Mouse (Mus musculus) spleen, adult 2 months (tissue): ENCODE data around the gene Triap1. TPM values are rescaled to one million over a fixed set of nuclear protein-coding genes. Genes with fewer than 3 reads are reported as not detected.

ENCODE experiments used
- DNase-seq, 2 experiments: peaks; one replicate each; pipeline versions ENCODE4 v3.0.0 to v3.0.0-alpha.2; 2012 to 2021; ENCODE audit warnings: low spot score in 2 of 2, low read depth in 1 of 2
- H3K27ac ChIP-seq: fragments of 200-500 bp; 2 replicates; pipeline ENCODE4 v1.5.1; 2012; ENCODE audit warnings: low read length, inconsistent platforms; ENCODE audit not compliant: insufficient read depth
- H3K27me3 ChIP-seq: fragments of 200-500 bp; 2 replicates; pipeline ENCODE4 v1.6.1; 2012; ENCODE audit warnings: mild to moderate bottlenecking, moderate library complexity, low read length, inconsistent platforms; ENCODE audit not compliant: control insufficient read depth, insufficient read depth
- H3K36me3 ChIP-seq: fragments of 200-500 bp; 2 replicates; pipeline ENCODE4 v1.6.1; 2012; ENCODE audit warnings: mild to moderate bottlenecking, low read length, inconsistent platforms; ENCODE audit not compliant: control insufficient read depth, insufficient read depth
- H3K4me1 ChIP-seq: fragments of 200-500 bp; 2 replicates; pipeline ENCODE4 v1.6.1; 2011; ENCODE audit warnings: inconsistent platforms; ENCODE audit not compliant: control insufficient read depth, insufficient read depth, insufficient read length
- H3K4me3 ChIP-seq: fragments of 200-500 bp; 2 replicates; pipeline ENCODE4 v1.5.1; 2011; ENCODE audit warnings: mild to moderate bottlenecking, inconsistent platforms; ENCODE audit not compliant: insufficient read depth, insufficient read length; ENCODE audit errors: extremely low read depth
- CTCF ChIP-seq: fragments of 200-500 bp; IDR thresholded peaks from 2 replicates; pipeline ENCODE4 v1.5.1; 2011; ENCODE audit warnings: mild to moderate bottlenecking, inconsistent platforms; ENCODE audit not compliant: insufficient read depth, insufficient read length, insufficient replicate concordance; ENCODE audit errors: extremely low read depth
- POLR2A ChIP-seq: fragments of 200-500 bp; IDR thresholded peaks from 2 replicates; pipeline ENCODE4 v1.6.1; 2011; ENCODE audit warnings: low read depth, low read length, inconsistent platforms
- WGBS: fragments of 180-500 bp; shearing (Covaris S2); methylation state at CpG from one replicate; pipeline ENCODE4 v1.1.7; 2018; 5-methylcytosine and 5-hydroxymethylcytosine counted together
- polyA plus RNA-seq: library from polyadenylated mRNA; depleted of rRNA; stranded (reverse); fragments of >200 nt; gene quantifications from 2 replicates; pipeline ENCODE4 v1.2.3, GENCODE M21; 2012

Triap1 gene
- polyA plus RNA-seq, 1 experiment = 7.5 TPM

DNA sequence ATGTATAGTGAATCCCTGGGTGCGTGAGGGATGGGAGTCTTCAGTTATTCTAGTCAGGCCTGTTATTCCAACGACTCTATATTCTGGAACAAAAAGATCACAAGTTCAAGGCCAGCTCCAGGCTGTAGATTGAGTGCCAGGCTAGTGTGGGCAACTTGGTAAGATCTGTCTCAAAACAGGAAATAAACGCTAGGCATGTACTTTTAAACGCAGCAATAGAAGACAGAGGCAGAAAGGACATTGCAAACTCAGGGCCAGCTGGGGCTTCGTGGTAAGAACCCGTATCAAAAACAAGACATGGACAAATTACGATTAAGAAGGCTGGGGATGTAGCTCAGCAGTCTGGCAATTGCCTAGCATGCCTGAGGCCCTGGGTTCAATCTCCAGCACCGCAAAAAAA lies 18.4 kb downstream of the Triap1 start:
- no peak for TF ChIP-seq POLR2A
- no peak for TF ChIP-seq CTCF
- no peak for DNase-seq
- 50% methylated on average over 8 of the region's 8 CpGs for WGBS
- Histone ChIP-seq H3K4me3 (no peak overlapping the region), H3K27me3 (no peaks in the 10 kb centered on the region), H3K27ac (no peak overlapping the region), H3K36me3 (no peaks in the 10 kb centered on the region), H3K4me1 (no peaks in the 10 kb centered on the region)

DNA sequence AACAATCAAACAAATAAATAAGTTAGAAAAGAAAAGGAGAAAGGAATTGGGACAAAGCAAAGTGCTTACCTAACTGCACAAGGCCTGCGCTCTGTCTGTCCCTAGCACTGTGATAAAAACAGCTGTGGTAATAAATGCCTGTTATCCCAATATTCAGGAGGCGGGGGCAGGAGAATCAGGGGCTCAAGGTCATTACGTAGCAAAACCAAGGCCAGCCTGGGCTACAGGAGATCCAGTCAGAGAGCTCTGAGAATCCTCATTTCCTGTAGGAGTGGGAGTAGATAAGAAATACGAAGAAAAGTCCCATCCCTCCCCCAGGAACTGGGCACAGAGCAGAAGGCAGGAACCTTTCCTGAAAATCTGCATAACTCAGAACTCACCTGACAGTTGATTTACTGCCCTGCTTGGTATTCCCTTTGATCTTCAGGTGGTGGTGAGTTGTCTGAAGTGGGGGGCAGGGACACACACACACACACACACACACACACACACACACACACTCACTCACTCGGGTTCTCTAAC lies 18.9 kb downstream of the Triap1 start:
- Histone ChIP-seq H3K4me3 (no peak overlapping the region), H3K36me3 (no peaks in the 10 kb centered on the region), H3K27me3 (no peaks in the 10 kb centered on the region), H3K4me1 (no peaks in the 10 kb centered on the region), H3K27ac (no peak overlapping the region)
- no peak for TF ChIP-seq CTCF
- no peak for TF ChIP-seq POLR2A
- WGBS = 72% methylated on average over 5 of the region's 5 CpGs
- DNase-seq = no peak

- no peak overlapping the region for H3K27ac ChIP-seq
- no peaks in the 10 kb centered on the region for H3K4me1 ChIP-seq
- 37% methylated on average over 7 of the region's 7 CpGs for WGBS
- H3K27me3 ChIP-seq = no peaks in the 10 kb centered on the region
- no peak for DNase-seq
- no peak for TF ChIP-seq POLR2A
- TF ChIP-seq CTCF = no peak
- no peak overlapping the region for H3K4me3 ChIP-seq
- H3K36me3 ChIP-seq = no peaks in the 10 kb centered on the region
Measured at GRCm38 (mm10) chr5:115362216-115362615, 21.2 kb downstream of the Triap1 start.

DNA sequence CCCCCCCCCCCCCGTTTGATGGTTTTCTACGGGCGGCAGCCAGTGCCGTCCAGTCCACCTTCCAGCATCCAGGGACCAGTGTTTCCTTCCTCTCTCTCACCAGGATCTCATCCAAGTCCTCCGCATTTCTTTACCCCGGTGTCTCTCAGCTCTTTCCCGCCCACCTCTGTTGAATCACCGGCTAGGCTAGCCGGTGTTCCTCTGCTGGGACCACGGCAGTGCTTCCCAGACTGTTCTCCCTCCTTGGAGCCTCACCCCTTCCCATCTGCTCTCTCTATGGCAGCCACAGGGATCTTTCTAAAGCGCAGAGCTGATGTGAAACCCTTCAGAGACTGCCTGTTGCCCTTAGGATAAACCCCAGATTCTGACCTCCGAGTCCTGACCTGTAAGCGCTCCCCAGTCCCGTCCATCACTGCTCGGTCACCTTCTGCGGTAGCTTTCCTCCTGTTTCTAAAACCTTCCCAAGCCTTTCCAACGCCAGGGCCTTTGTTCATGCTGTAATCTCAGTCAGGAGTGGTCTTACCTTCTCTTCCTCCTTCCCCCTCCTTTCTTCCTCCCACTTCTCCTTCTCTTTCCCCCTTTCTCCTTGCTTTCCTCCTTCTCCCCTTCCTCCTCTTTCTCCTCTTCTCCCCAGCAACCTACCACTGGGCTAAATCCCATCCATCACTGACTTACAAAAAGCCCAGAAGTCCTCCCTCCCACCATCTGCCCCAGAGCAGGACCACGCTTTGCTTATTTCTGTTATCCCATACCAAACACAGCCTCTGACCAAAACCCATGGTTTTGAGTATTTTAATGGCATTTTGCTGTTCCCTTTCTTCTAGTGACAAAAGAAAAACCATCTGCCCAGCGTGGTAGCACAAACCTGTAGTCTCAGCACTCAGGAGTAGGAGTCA lies 22.0 kb downstream of the Triap1 start:
- no peak overlapping the region for H3K27ac ChIP-seq
- no peaks in the 10 kb centered on the region for H3K4me1 ChIP-seq
- no peak overlapping the region for H3K4me3 ChIP-seq
- WGBS = 30% methylated on average over 19 of the region's 19 CpGs
- no peaks in the 10 kb centered on the region for H3K27me3 ChIP-seq
- DNase-seq = no peak
- TF ChIP-seq CTCF = no peak
- no peaks in the 10 kb centered on the region for H3K36me3 ChIP-seq

- WGBS = 80% methylated on average over 4 of the region's 4 CpGs
- Histone ChIP-seq H3K27me3 (no peaks in the 10 kb centered on the region), H3K4me1 (no peaks in the 10 kb centered on the region), H3K36me3 (no peaks in the 10 kb centered on the region), H3K27ac (no peak overlapping the region), H3K4me3 (no peak overlapping the region)
- DNase-seq = no peak
- TF ChIP-seq POLR2A (no peak), CTCF (no peak)
Measured at GRCm38 (mm10) chr5:115364782-115365181, 23.8 kb downstream of the Triap1 start.

DNA sequence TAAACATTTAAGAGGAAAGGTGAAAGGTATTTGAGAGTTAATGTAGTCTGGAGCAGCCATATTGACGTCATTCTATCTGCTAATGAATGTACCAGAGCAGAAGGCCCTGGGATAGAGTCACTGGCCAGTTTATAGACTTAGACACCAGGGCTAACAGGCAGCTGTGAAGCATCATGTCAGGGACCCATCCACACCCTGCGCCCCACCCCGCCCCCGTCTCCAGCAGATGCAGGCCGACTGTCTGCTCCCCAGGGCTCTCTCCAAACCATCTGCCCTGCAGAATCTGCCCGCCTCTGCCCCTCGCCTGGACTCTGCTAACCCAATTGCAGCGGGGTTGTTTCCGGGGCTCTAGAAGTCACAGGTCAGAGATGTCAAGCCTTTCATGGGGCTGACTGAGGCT lies 30.7 kb downstream of the Triap1 start:
- TF ChIP-seq POLR2A (no peak), CTCF (no peak)
- Histone ChIP-seq H3K27me3 (peaks cover 11% of the 10 kb centered on the region), H3K36me3 (no peaks in the 10 kb centered on the region), H3K27ac (no peak overlapping the region), H3K4me3 (no peak overlapping the region), H3K4me1 (no peaks in the 10 kb centered on the region)
- DNase-seq = no peak
- whole genome bisulfite sequencing = 68% methylated on average over 9 of the region's 9 CpGs
